Mouse (Mus musculus) neural tube, embryonic 11.5 days (tissue): Measurements from ENCODE around the gene 1810043G02Rik. TPM values are rescaled to one million over a fixed set of nuclear protein-coding genes. Genes with fewer than 3 reads are reported as not detected.
"Not testable (repeated sequence)": the region's sequence is repeated elsewhere in the genome, so short reads cannot be mapped to it uniquely, and the experiment has no call there.

Experiments used
- ATAC-seq: fragments of 200-750 bp; cut with Nextera tagmentation; 2 replicates; pipeline ENCODE4 v1.8.0; 2017; ENCODE audit warnings: moderate number of reproducible peaks, mild to moderate bottlenecking, moderate TSS enrichment, moderate library complexity; ENCODE audit not compliant: insufficient read depth, low FRiP score, low TSS enrichment
- DNase-seq: peaks from one replicate; pipeline ENCODE4 v3.0.0-alpha.2; 2015; ENCODE audit warnings: low spot score
- H3K27ac ChIP-seq: fragments of 300-500 bp; sonication (generic); 2 replicates; pipeline ENCODE4 v1.5.1; 2014; ENCODE audit warnings: low read depth, mild to moderate bottlenecking, low read length
- H3K27me3 ChIP-seq: fragments of 300-500 bp; sonication (generic); 2 replicates; pipeline ENCODE4 v1.6.1; 2014; ENCODE audit warnings: mild to moderate bottlenecking, low read length, mixed read lengths; ENCODE audit not compliant: control insufficient read depth, insufficient read depth
- H3K36me3 ChIP-seq: fragments of 300-500 bp; sonication (generic); 2 replicates; pipeline ENCODE4 v1.6.1; 2014; ENCODE audit warnings: mild to moderate bottlenecking, low read length, moderate library complexity, mixed read lengths; ENCODE audit not compliant: control insufficient read depth, insufficient read depth
- H3K4me1 ChIP-seq: fragments of 300-500 bp; sonication (generic); 2 replicates; pipeline ENCODE4 v1.6.1; 2014; ENCODE audit warnings: low read length, mixed read lengths; ENCODE audit not compliant: control insufficient read depth, insufficient read depth
- H3K4me2 ChIP-seq: fragments of 300-500 bp; sonication (generic); 2 replicates; pipeline ENCODE4 v1.6.1; 2014; ENCODE audit warnings: low read depth, mild to moderate bottlenecking, moderate library complexity
- H3K4me3 ChIP-seq: fragments of 300-500 bp; sonication (generic); 2 replicates; pipeline ENCODE4 v1.5.1; 2014; ENCODE audit warnings: low read depth, low read length
- H3K9ac ChIP-seq: fragments of 300-500 bp; sonication (generic); 2 replicates; pipeline ENCODE4 v1.6.1; 2014; ENCODE audit warnings: mild to moderate bottlenecking, low read length
- H3K9me3 ChIP-seq: fragments of 300-500 bp; sonication (generic); 2 replicates; pipeline ENCODE4 v1.6.1; 2016; ENCODE audit warnings: low read length; ENCODE audit not compliant: control insufficient read depth
- WGBS: fragments of 180-500 bp; shearing (Covaris S2); extraction: QIAGEN DNeasy Blood & Tissue Kit; methylation state at CpG from one replicate; pipeline ENCODE4 v1.1.7; 2014; 5-methylcytosine and 5-hydroxymethylcytosine counted together
- polyA plus RNA-seq: library from polyadenylated mRNA; unstranded; fragments of >200 nt; fragmentation: Nextera tagmentation; extraction: Ambion mirVana; gene quantifications from 2 replicates; pipeline ENCODE4 v1.2.1, GENCODE M21; 2014

1810043G02Rik gene
- 35.9 and 42.5 TPM in 2 replicates for polyA plus RNA-seq

- peaks cover 7% of the 10 kb centered on the region; the same call in 1 of the 2 replicates for H3K4me1 ChIP-seq
- H3K4me2 ChIP-seq, result peak within 1 kb of the TSS; percentile 47
- peak within 1 kb of the TSS; percentile 60 for H3K4me3 ChIP-seq
- 0 out of 2 replicates have a peak within 1 kb of the TSS, but pooled peaks have one; percentile 60 for H3K27ac ChIP-seq
- H3K9ac ChIP-seq, result peak within 1 kb of the TSS; percentile 72
- 1% methylated on average over 57 of the region's 57 CpGs for WGBS
- no peaks in the 10 kb centered on the region for H3K27me3 ChIP-seq
- H3K36me3 ChIP-seq, result no peaks in the 10 kb centered on the region; the same call in none of the 2 replicates
- no peaks in the 10 kb centered on the region for H3K9me3 ChIP-seq
- peak; percentile 99 for DNase-seq
- ATAC-seq, result peak; percentile 96
Measured at GRCm38 (mm10) chr10:77978351-77979350, at the start of gene 1810043G02Rik. TSS of gene 1810043G02Rik (plus strand) at chr10:77978524.

- ATAC-seq, result no peak
- Histone ChIP-seq H3K9ac (no peak overlapping the region), H3K27ac (no peak overlapping the region), H3K9me3 (no peaks in the 10 kb centered on the region), H3K36me3 (no peaks in the 10 kb centered on the region), H3K4me2 (no peak overlapping the region), H3K27me3 (no peaks in the 10 kb centered on the region), H3K4me1 (no peaks in the 10 kb centered on the region), H3K4me3 (no peak overlapping the region)
- WGBS, result 73% methylated on average over 2 of the region's 2 CpGs
- DNase-seq, result no peak
Measured at GRCm38 (mm10) chr10:77939685-77940084, 38.6 kb upstream of the 1810043G02Rik start.

- H3K27ac ChIP-seq, H3K9ac ChIP-seq, H3K27me3 ChIP-seq, H3K36me3 ChIP-seq, H3K9me3 ChIP-seq, ATAC-seq, H3K4me1 ChIP-seq, H3K4me2 ChIP-seq, H3K4me3 ChIP-seq, DNase-seq: not testable (repeated sequence)
- 93% methylated on average over 9 of the region's 12 CpGs for WGBS
Measured at GRCm38 (mm10) chr10:77950468-77950867, 27.9 kb upstream of the 1810043G02Rik start.

- DNase-seq (no peak), ATAC-seq (no peak)
- no peak overlapping the region for H3K4me2 ChIP-seq
- H3K9ac ChIP-seq, result no peak overlapping the region
- H3K9me3 ChIP-seq, result no peaks in the 10 kb centered on the region
- no peaks in the 10 kb centered on the region for H3K4me1 ChIP-seq
- H3K27me3 ChIP-seq, result no peaks in the 10 kb centered on the region
- WGBS, result 94% methylated on average over 2 of the region's 2 CpGs
- no peak overlapping the region for H3K4me3 ChIP-seq
- H3K27ac ChIP-seq, result no peak overlapping the region
- no peaks in the 10 kb centered on the region for H3K36me3 ChIP-seq
Measured at GRCm38 (mm10) chr10:77962725-77963124, 15.6 kb upstream of the 1810043G02Rik start.

- H3K4me2 ChIP-seq, result no peak overlapping the region
- 88% methylated on average over 6 of the region's 6 CpGs for WGBS
- no peak overlapping the region for H3K27ac ChIP-seq
- peaks cover 6% of the 10 kb centered on the region for H3K27me3 ChIP-seq
- H3K36me3 ChIP-seq, result no peaks in the 10 kb centered on the region
- DNase-seq, result no peak
- H3K9ac ChIP-seq, result no peak overlapping the region
- H3K4me3 ChIP-seq, result no peak overlapping the region
- no peaks in the 10 kb centered on the region for H3K9me3 ChIP-seq
- no peaks in the 10 kb centered on the region for H3K4me1 ChIP-seq
- ATAC-seq, result no peak
Measured at GRCm38 (mm10) chr10:77963971-77964370, 14.4 kb upstream of the 1810043G02Rik start.

GRCm38 (mm10) chr10:77969274-77969972 is 8.9 kb upstream of the 1810043G02Rik start:
- Histone ChIP-seq H3K27ac (no peak overlapping the region), H3K9ac (peak overlapping the region; percentile 42), H3K4me2 (peak overlapping the region; percentile 49), H3K4me3 (peak overlapping the region; percentile 28), H3K9me3 (no peaks in the 10 kb centered on the region), H3K27me3 (peaks cover 13% of the 10 kb centered on the region), H3K36me3 (no peaks in the 10 kb centered on the region), H3K4me1 (no peaks in the 10 kb centered on the region)
- 7% methylated on average over 26 of the region's 26 CpGs for WGBS
- peak; percentile 68 for DNase-seq
- ATAC-seq, result peak; percentile 58; the same call in 1 of the 2 replicates

GRCm38 (mm10) chr10:77969973-77970325 is 8.4 kb upstream of the 1810043G02Rik start:
- DNase-seq, result no peak
- Histone ChIP-seq H3K9ac (no peak overlapping the region), H3K4me1 (no peaks in the 10 kb centered on the region), H3K4me3 (no peak overlapping the region), H3K4me2 (peak overlapping the region; percentile 49), H3K27ac (no peak overlapping the region), H3K36me3 (no peaks in the 10 kb centered on the region), H3K9me3 (no peaks in the 10 kb centered on the region), H3K27me3 (peaks cover 13% of the 10 kb centered on the region)
- 18% methylated on average over 8 of the region's 8 CpGs for WGBS
- no peak for ATAC-seq

GRCm38 (mm10) chr10:77970481-77970880 is 7.8 kb upstream of the 1810043G02Rik start, which contains the start of gene Trpm2:
TSS of gene Trpm2 (minus strand) at chr10:77970563.
- Histone ChIP-seq H3K9me3 (no peaks in the 10 kb centered on the region), H3K27ac (no peak within 1 kb of the TSS), H3K4me2 (peak within 1 kb of the TSS; percentile 49), H3K9ac (peak within 1 kb of the TSS; percentile 42), H3K4me3 (peak within 1 kb of the TSS; percentile 28), H3K36me3 (no peaks in the 10 kb centered on the region), H3K4me1 (no peaks in the 10 kb centered on the region), H3K27me3 (peaks cover 13% of the 10 kb centered on the region)
- no peak for DNase-seq
- ATAC-seq, result no peak
- 91% methylated on average over 6 of the region's 6 CpGs for WGBS
